Mouse (Mus musculus) c-Kit-positive CD71-negative TER-119-negative erythroid progenitor cells, embryonic 14.5 days (primary cell): Measurements from ENCODE around the gene Atp2a1.
"Not testable (repeated sequence)": the region's sequence is repeated elsewhere in the genome, so short reads cannot be mapped to it uniquely, and the experiment has no call there.

Experiments
- DNase-seq: peaks from one replicate; pipeline ENCODE4 v3.0.0-alpha.2; 2013; ENCODE audit warnings: low read depth

Atp2a1 gene

GRCm38 (mm10) chr7:126463004-126463403 is at the start of gene Atp2a1:
Atp2a1 (minus strand) TSS chr7:126463108.
- no peak for DNase-seq

- no peak for DNase-seq
Measured at GRCm38 (mm10) chr7:126511287-126511686, 48.4 kb upstream of the Atp2a1 start.

GRCm38 (mm10) chr7:126507126-126507778 is 44.3 kb upstream of the Atp2a1 start:
- DNase-seq, result no peak

- DNase-seq, result no peak
Measured at GRCm38 (mm10) chr7:126504913-126505312, 42.0 kb upstream of the Atp2a1 start.

GRCm38 (mm10) chr7:126503273-126503878 is 40.5 kb upstream of the Atp2a1 start, which contains the start of gene Atxn2l:
Atxn2l (minus strand) TSS chr7:126503437.
- peak; percentile 99 for DNase-seq

- no peak for DNase-seq
Measured at GRCm38 (mm10) chr7:126502751-126503150, 39.8 kb upstream of the Atp2a1 start.

- DNase-seq, result peak; percentile 91
Measured at GRCm38 (mm10) chr7:126502023-126502741, 39.3 kb upstream of the Atp2a1 start.

GRCm38 (mm10) chr7:126501684-126502022 is 38.7 kb upstream of the Atp2a1 start:
- DNase-seq, result no peak

GRCm38 (mm10) chr7:126499416-126499815 is 36.5 kb upstream of the Atp2a1 start:
- no peak for DNase-seq

GRCm38 (mm10) chr7:126497966-126498365 is 35.1 kb upstream of the Atp2a1 start:
- DNase-seq, result no peak

GRCm38 (mm10) chr7:126496475-126496874 is 33.6 kb upstream of the Atp2a1 start:
- no peak for DNase-seq

- DNase-seq, result no peak
Measured at GRCm38 (mm10) chr7:126494120-126494519, 31.2 kb upstream of the Atp2a1 start.

- no peak for DNase-seq
Measured at GRCm38 (mm10) chr7:126491973-126492372, 29.1 kb upstream of the Atp2a1 start.

GRCm38 (mm10) chr7:126491005-126491404 is 28.1 kb upstream of the Atp2a1 start:
- DNase-seq, result no peak

GRCm38 (mm10) chr7:126487617-126488385 is 24.9 kb upstream of the Atp2a1 start:
- DNase-seq, result not testable (repeated sequence)

GRCm38 (mm10) chr7:126487052-126487483 is 24.2 kb upstream of the Atp2a1 start, which contains the start of gene Tufm:
Tufm (plus strand) TSS chr7:126487361.
- DNase-seq, result peak; percentile 91

- no peak for DNase-seq
Measured at GRCm38 (mm10) chr7:126482392-126482871, 19.5 kb upstream of the Atp2a1 start.

- DNase-seq, result no peak
Measured at GRCm38 (mm10) chr7:126481699-126482098, 18.8 kb upstream of the Atp2a1 start.

GRCm38 (mm10) chr7:126474993-126475581 is 12.2 kb upstream of the Atp2a1 start, which contains the start of gene Sh2b1:
Sh2b1 (minus strand) TSS chr7:126475424.
- peak; percentile 85 for DNase-seq

- no peak for DNase-seq
Measured at GRCm38 (mm10) chr7:126474486-126474955, 11.6 kb upstream of the Atp2a1 start.

GRCm38 (mm10) chr7:126473470-126474086 is 10.7 kb upstream of the Atp2a1 start:
- no peak for DNase-seq
